Mouse (Mus musculus): ENCODE results near the gene Leng8. TPM values are rescaled to one million over a fixed set of nuclear protein-coding genes. Genes with fewer than 3 reads are reported as not detected.

Gene Leng8
- polyA plus RNA-seq, 2 experiments, result 45.8 to 365 TPM

GRCm38 (mm10) chr7:4098301-4098700, 38.5 kb upstream of the Leng8 start:
- ATAC-seq (ENCODE audit: low FRiP score, low read depth) (no peak), DNase-seq (ENCODE audit: low spot score) (no peak)
- no peak for TF ChIP-seq POLR2A (IDR thresholded peaks at IDR 0.05; ENCODE audit: borderline replicate concordance, extremely low read depth, insufficient read depth, insufficient read length)
- 62% methylated on average over 2 of the region's 2 CpGs for WGBS
- Histone ChIP-seq H3K9me3 (ENCODE audit: control insufficient read depth, low read length) (no peaks in the 10 kb centered on the region), H3K9ac (ENCODE audit: low read depth, low read length, severe bottlenecking) (no peak overlapping the region), H3K4me2 (replicated peaks; ENCODE audit: low read depth, low read length, severe bottlenecking) (no peak overlapping the region), H3K27ac (replicated peaks; ENCODE audit: low read depth, low read length) (no peak overlapping the region), H3K4me3 (replicated peaks; ENCODE audit: low read length) (no peak overlapping the region), H3K27me3 (ENCODE audit: control insufficient read depth, insufficient read depth, low read length) (no peaks in the 10 kb centered on the region), H3K36me3 (ENCODE audit: control insufficient read depth, insufficient read depth, low read length) (no peaks in the 10 kb centered on the region), H3K4me1 (ENCODE audit: control insufficient read depth, insufficient read depth, low read length) (no peaks in the 10 kb centered on the region)

DNA sequence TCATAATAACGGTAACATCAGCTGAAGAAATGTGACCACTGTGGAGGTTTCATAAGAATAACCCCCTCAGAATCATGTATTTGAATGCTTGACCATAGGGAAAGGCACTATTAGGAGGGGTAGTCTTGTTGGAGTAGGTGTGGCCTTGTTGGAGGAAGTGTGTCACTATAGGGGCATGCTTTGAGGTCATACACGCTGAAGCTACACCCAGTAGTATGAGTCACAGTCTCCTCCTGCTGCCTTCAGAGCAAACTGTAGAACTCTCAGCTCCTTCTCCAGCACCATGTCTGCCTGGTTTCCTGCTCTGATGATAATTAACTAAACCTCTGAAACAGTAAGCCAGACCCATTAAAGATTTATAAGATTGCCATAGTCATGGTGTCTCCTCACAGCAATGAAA, 38.0 kb upstream of the Leng8 start:
- Histone ChIP-seq H3K4me1 (ENCODE audit: control insufficient read depth, insufficient read depth, low read length) (no peaks in the 10 kb centered on the region), H3K36me3 (ENCODE audit: control insufficient read depth, insufficient read depth, low read length) (no peaks in the 10 kb centered on the region), H3K9me3 (ENCODE audit: control insufficient read depth, low read length) (no peaks in the 10 kb centered on the region), H3K4me3 (replicated peaks; ENCODE audit: low read length) (no peak overlapping the region), H3K27me3 (ENCODE audit: control insufficient read depth, insufficient read depth, low read length) (no peaks in the 10 kb centered on the region), H3K9ac (ENCODE audit: low read depth, low read length, severe bottlenecking) (no peak overlapping the region), H3K27ac (replicated peaks; ENCODE audit: low read depth, low read length) (no peak overlapping the region), H3K4me2 (replicated peaks; ENCODE audit: low read depth, low read length, severe bottlenecking) (no peak overlapping the region)
- WGBS, result 61% methylated on average over 2 of the region's 2 CpGs
- DNase-seq (ENCODE audit: low spot score), result no peak
- TF ChIP-seq POLR2A (IDR thresholded peaks at IDR 0.05; ENCODE audit: borderline replicate concordance, extremely low read depth, insufficient read depth, insufficient read length), result no peak
- ATAC-seq (ENCODE audit: low FRiP score, low read depth), result no peak

- H3K27me3 ChIP-seq (ENCODE audit: control insufficient read depth, insufficient read depth, low read length), result no peaks in the 10 kb centered on the region
- no peak overlapping the region for H3K4me3 ChIP-seq (replicated peaks; ENCODE audit: low read length)
- TF ChIP-seq POLR2A (IDR thresholded peaks at IDR 0.05; ENCODE audit: borderline replicate concordance, extremely low read depth, insufficient read depth, insufficient read length), result no peak
- WGBS, result 79% methylated on average over 5 of the region's 5 CpGs
- no peak overlapping the region for H3K27ac ChIP-seq (replicated peaks; ENCODE audit: low read depth, low read length)
- H3K9me3 ChIP-seq (ENCODE audit: control insufficient read depth, low read length), result no peaks in the 10 kb centered on the region
- H3K4me2 ChIP-seq (replicated peaks; ENCODE audit: low read depth, low read length, severe bottlenecking), result no peak overlapping the region
- no peaks in the 10 kb centered on the region for H3K36me3 ChIP-seq (ENCODE audit: control insufficient read depth, insufficient read depth, low read length)
- DNase-seq (ENCODE audit: low spot score), result no peak
- H3K4me1 ChIP-seq (ENCODE audit: control insufficient read depth, insufficient read depth, low read length), result no peaks in the 10 kb centered on the region
- no peak for ATAC-seq (ENCODE audit: low FRiP score, low read depth)
- no peak overlapping the region for H3K9ac ChIP-seq (ENCODE audit: low read depth, low read length, severe bottlenecking)
Measured at GRCm38 (mm10) chr7:4101144-4101543, 35.7 kb upstream of the Leng8 start.

- 22% methylated on average over 4 of the region's 4 CpGs for WGBS
- Histone ChIP-seq H3K9me3 (ENCODE audit: control insufficient read depth, low read length) (no peaks in the 10 kb centered on the region), H3K27me3 (ENCODE audit: control insufficient read depth, insufficient read depth, low read length) (no peaks in the 10 kb centered on the region), H3K4me2 (replicated peaks; ENCODE audit: low read depth, low read length, severe bottlenecking) (no peak overlapping the region), H3K9ac (ENCODE audit: low read depth, low read length, severe bottlenecking) (no peak overlapping the region), H3K4me3 (replicated peaks; ENCODE audit: low read length) (no peak overlapping the region), H3K36me3 (ENCODE audit: control insufficient read depth, insufficient read depth, low read length) (no peaks in the 10 kb centered on the region), H3K27ac (replicated peaks; ENCODE audit: low read depth, low read length) (no peak overlapping the region), H3K4me1 (ENCODE audit: control insufficient read depth, insufficient read depth, low read length) (no peaks in the 10 kb centered on the region)
- no peak for TF ChIP-seq POLR2A (IDR thresholded peaks at IDR 0.05; ENCODE audit: borderline replicate concordance, extremely low read depth, insufficient read depth, insufficient read length)
- ATAC-seq (ENCODE audit: low FRiP score, low read depth) (no peak), DNase-seq (ENCODE audit: low spot score) (peak; percentile 64)
Measured at GRCm38 (mm10) chr7:4103411-4103810, 33.4 kb upstream of the Leng8 start.

GRCm38 (mm10) chr7:4111766-4112165, 25.1 kb upstream of the Leng8 start:
- no peaks in the 10 kb centered on the region for H3K36me3 ChIP-seq (ENCODE audit: control insufficient read depth, insufficient read depth, low read length)
- no peak for ATAC-seq (ENCODE audit: low FRiP score, low read depth)
- H3K4me1 ChIP-seq (ENCODE audit: control insufficient read depth, insufficient read depth, low read length), result no peaks in the 10 kb centered on the region
- no peak for DNase-seq (ENCODE audit: low spot score)
- H3K27me3 ChIP-seq (ENCODE audit: control insufficient read depth, insufficient read depth, low read length), result no peaks in the 10 kb centered on the region
- no peak for TF ChIP-seq POLR2A (IDR thresholded peaks at IDR 0.05; ENCODE audit: borderline replicate concordance, extremely low read depth, insufficient read depth, insufficient read length)
- no peak overlapping the region for H3K27ac ChIP-seq (replicated peaks; ENCODE audit: low read depth, low read length)
- no peaks in the 10 kb centered on the region for H3K9me3 ChIP-seq (ENCODE audit: control insufficient read depth, low read length)
- no peak overlapping the region for H3K4me2 ChIP-seq (replicated peaks; ENCODE audit: low read depth, low read length, severe bottlenecking)
- 45% methylated on average over 3 of the region's 3 CpGs for WGBS
- no peak overlapping the region for H3K4me3 ChIP-seq (replicated peaks; ENCODE audit: low read length)
- H3K9ac ChIP-seq (ENCODE audit: low read depth, low read length, severe bottlenecking), result no peak overlapping the region

All from limb, embryonic 14.5 days (tissue).